Mouse (Mus musculus) myocyte (in vitro differentiated cells): ENCODE results near the gene Iqcn.

ENCODE experiments used
- CEBPB ChIP-seq: IDR thresholded peaks from 2 replicates; pipeline ENCODE4 v1.6.1; 2011; ENCODE audit warnings: mild to moderate bottlenecking, moderate library complexity; ENCODE audit not compliant: poor library complexity, insufficient read depth, severe bottlenecking
- E2F4 ChIP-seq: IDR thresholded peaks from one replicate; pipeline ENCODE4 v1.6.1; 2011; ENCODE audit warnings: mild to moderate bottlenecking, control low read depth, moderate library complexity; ENCODE audit not compliant: insufficient read depth
- MAX ChIP-seq: IDR thresholded peaks from one replicate; pipeline ENCODE4 v1.6.1; 2011; ENCODE audit warnings: low read depth, mild to moderate bottlenecking, control low read depth
- MYOD1 ChIP-seq, 3 experiments: IDR thresholded peaks; one replicate each; pipeline ENCODE4 v1.6.1; 2011; ENCODE audit warnings: control low read depth in 2 of 3, low read depth in 2 of 3, mild to moderate bottlenecking in 2 of 3, moderate library complexity in 1 of 3; ENCODE audit not compliant: insufficient read length in 2 of 3, control insufficient read depth in 1 of 3
- MYOG ChIP-seq, 3 experiments: IDR thresholded peaks; one replicate each; pipeline ENCODE4 v1.6.1; 2011; ENCODE audit warnings: control low read depth in 2 of 3, low read depth in 2 of 3, mild to moderate bottlenecking in 2 of 3; ENCODE audit not compliant: insufficient read length in 2 of 3, control insufficient read depth in 1 of 3, insufficient read depth in 1 of 3
- POLR2A ChIP-seq: IDR thresholded peaks from one replicate; pipeline ENCODE4 v1.6.1; 2011; ENCODE audit warnings: low read depth, mild to moderate bottlenecking, control low read depth, moderate library complexity; ENCODE audit not compliant: insufficient read length
- POLR2AphosphoS2 ChIP-seq: IDR thresholded peaks from one replicate; pipeline ENCODE4 v1.6.1; 2011; ENCODE audit warnings: low read depth, control low read depth; ENCODE audit not compliant: insufficient read length
- REST ChIP-seq: IDR thresholded peaks from one replicate; pipeline ENCODE4 v1.6.1; 2011; ENCODE audit warnings: mild to moderate bottlenecking, control low read depth, moderate library complexity; ENCODE audit not compliant: insufficient read depth, insufficient read length
- SRF ChIP-seq: IDR thresholded peaks from one replicate; pipeline ENCODE4 v1.6.1; 2011; ENCODE audit warnings: low read depth; ENCODE audit not compliant: control insufficient read depth, insufficient read length
- TCF12 ChIP-seq: IDR thresholded peaks from one replicate; pipeline ENCODE4 v1.6.1; 2011; ENCODE audit warnings: mild to moderate bottlenecking, control low read depth; ENCODE audit not compliant: poor library complexity, insufficient read depth, severe bottlenecking
- TCF3 ChIP-seq: IDR thresholded peaks from one replicate; pipeline ENCODE4 v1.6.1; 2011; ENCODE audit warnings: low read depth, control low read depth; ENCODE audit not compliant: insufficient read length
- USF1 ChIP-seq: IDR thresholded peaks from one replicate; pipeline ENCODE4 v1.6.1; 2011; ENCODE audit warnings: low read depth, mild to moderate bottlenecking, control low read depth, moderate library complexity

DNA sequence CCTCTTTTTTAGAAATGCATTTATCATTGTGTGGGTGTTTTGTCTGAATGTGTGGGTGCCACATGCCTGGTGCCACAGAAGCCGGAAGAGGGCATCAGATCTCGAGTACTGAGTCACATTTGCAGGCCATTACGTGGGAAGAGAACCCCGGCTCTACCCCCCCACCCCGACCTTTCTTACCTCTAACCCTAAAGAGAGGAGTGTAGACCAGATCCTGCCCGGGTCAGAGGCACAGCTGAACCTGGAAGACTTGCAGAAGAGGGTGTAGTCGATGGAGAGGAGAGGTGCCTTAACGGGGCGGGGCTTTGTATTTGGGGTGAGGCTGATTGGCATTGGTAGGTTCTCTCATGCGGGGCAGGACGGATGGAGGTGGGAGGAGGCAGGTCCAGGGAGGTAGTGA lies 41.5 kb downstream of the Iqcn start:
- TF ChIP-seq POLR2A (no peak), SRF (no peak), CEBPB (no peak), USF1 (no peak), MAX (no peak), E2F4 (no peak), POLR2AphosphoS2 (no peak), REST (no peak), TCF12 (no peak), MYOG (IDR thresholded peaks at IDR 0.05; ENCODE audit: control insufficient read depth in 1 of 3, insufficient read depth in 1 of 3, insufficient read length in 2 of 3, low read depth in 2 of 3) (no peak), MYOD1 (IDR thresholded peaks at IDR 0.05; ENCODE audit: control insufficient read depth in 1 of 3, insufficient read length in 2 of 3, low read depth in 2 of 3) (no peak), TCF3 (no peak)
